Mouse (Mus musculus): ENCODE data around the gene Gm45716.

GRCm38 (mm10) chr11:90229800-90230199, 42.3 kb downstream of the Gm45716 start:
- TF ChIP-seq POLR2A (IDR thresholded peaks at IDR 0.05; ENCODE audit: borderline replicate concordance, extremely low read depth, low read depth, low read length) (no peak), CTCF (IDR thresholded peaks at IDR 0.05; ENCODE audit: insufficient read depth, low read length) (no peak)

Measured in lung, adult 2 months (tissue).